Mouse (Mus musculus): ENCODE data around the gene E330017A01Rik. TPM values are rescaled to one million over a fixed set of nuclear protein-coding genes. Genes with fewer than 3 reads are reported as not detected.

The E330017A01Rik gene
- polyA plus RNA-seq, 2 experiments = not detected

DNA sequence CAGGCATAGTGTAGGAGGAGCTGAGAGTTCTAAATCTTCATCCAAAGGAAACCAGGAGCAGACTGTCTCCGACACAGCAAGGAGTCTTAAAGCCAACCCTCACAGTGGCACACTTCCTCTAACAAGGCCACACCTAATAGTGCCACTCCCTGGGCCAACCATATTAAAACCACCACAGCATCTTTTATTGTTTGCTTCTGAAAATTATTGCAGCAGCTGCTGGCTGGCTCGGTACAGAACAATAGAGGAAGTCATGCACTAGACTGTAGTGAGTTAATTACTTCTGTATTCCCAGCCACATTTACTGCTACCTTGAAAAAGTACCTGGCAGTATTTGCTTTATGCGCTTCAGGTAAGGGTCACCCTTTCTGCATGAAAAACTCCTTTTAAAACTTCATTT lies 25.6 kb downstream of the E330017A01Rik start:
- no peak for ATAC-seq (ENCODE audit: insufficient read depth)
- H3K4me1 ChIP-seq (replicated peaks; ENCODE audit: control insufficient read depth in 2 of 2, insufficient read depth in 2 of 2, low read length in 1 of 2) = no peaks in the 10 kb centered on the region; a peak in 1 of 4 replicates
- H3K9ac ChIP-seq (replicated peaks) = no peak overlapping the region
- 55% methylated on average over 3 of the region's 3 CpGs for WGBS (ENCODE audit: insufficient replicate concordance)
- H3K27me3 ChIP-seq (ENCODE audit: control insufficient read depth, insufficient read depth, low read length) = no peaks in the 10 kb centered on the region
- H3K4me3 ChIP-seq (ENCODE audit: insufficient read depth in 1 of 2, low read depth in 2 of 2, low read length in 2 of 2) = no peak overlapping the region
- H3K27ac ChIP-seq = no peak overlapping the region
- no peaks in the 10 kb centered on the region for H3K36me3 ChIP-seq (replicated peaks; ENCODE audit: control insufficient read depth, insufficient read depth, low read depth)
- DNase-seq (ENCODE audit: low read depth in 3 of 3, low spot score in 3 of 3) = no peak
- H3K9me3 ChIP-seq (ENCODE audit: control insufficient read depth, low read length) = no peaks in the 10 kb centered on the region
- no peak overlapping the region for H3K4me2 ChIP-seq (ENCODE audit: low read depth)
- TF ChIP-seq CTCF (IDR thresholded peaks at IDR 0.05; ENCODE audit: low read depth) (no peak), EP300 (IDR thresholded peaks at IDR 0.05; ENCODE audit: low read depth) (no peak)

DNA sequence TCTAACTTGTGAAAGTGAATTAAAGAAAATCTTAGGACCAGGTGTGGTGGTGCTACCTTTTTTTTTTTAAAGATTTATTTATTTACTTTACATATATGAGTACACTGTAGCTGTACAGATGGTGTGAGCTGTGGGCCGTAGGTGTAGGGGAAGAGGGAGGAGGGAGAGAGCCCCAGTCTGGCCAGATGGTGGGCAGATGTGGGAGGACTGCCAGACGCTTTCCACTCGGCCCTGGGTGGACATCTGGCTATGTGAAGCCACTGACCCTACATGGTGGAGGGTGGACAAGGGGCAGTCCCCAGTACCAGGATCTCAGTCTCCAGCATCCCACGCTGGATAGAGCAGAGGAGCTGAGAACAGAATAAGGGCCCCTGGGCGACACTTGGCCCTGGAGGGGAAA lies 31.4 kb downstream of the E330017A01Rik start:
- 64% methylated on average over 5 of the region's 5 CpGs for WGBS (ENCODE audit: insufficient replicate concordance)
- H3K4me3 ChIP-seq (ENCODE audit: insufficient read depth in 1 of 2, low read depth in 2 of 2, low read length in 2 of 2) = no peak overlapping the region
- H3K9me3 ChIP-seq (ENCODE audit: control insufficient read depth, low read length) = no peaks in the 10 kb centered on the region
- H3K27me3 ChIP-seq (ENCODE audit: control insufficient read depth, insufficient read depth, low read length) = no peaks in the 10 kb centered on the region
- DNase-seq (ENCODE audit: low read depth in 3 of 3, low spot score in 3 of 3) = no peak
- H3K36me3 ChIP-seq (replicated peaks; ENCODE audit: control insufficient read depth, insufficient read depth, low read depth) = no peaks in the 10 kb centered on the region
- no peak overlapping the region for H3K27ac ChIP-seq
- no peak for ATAC-seq (ENCODE audit: insufficient read depth)
- TF ChIP-seq CTCF (IDR thresholded peaks at IDR 0.05; ENCODE audit: low read depth) (no peak), EP300 (IDR thresholded peaks at IDR 0.05; ENCODE audit: low read depth) (no peak)
- no peak overlapping the region for H3K4me2 ChIP-seq (ENCODE audit: low read depth)
- H3K9ac ChIP-seq (replicated peaks) = no peak overlapping the region
- peaks cover 22 to 30% of the 10 kb centered on the region in 2 experiments for H3K4me1 ChIP-seq (replicated peaks; ENCODE audit: control insufficient read depth in 2 of 2, insufficient read depth in 2 of 2, low read length in 1 of 2)

DNA sequence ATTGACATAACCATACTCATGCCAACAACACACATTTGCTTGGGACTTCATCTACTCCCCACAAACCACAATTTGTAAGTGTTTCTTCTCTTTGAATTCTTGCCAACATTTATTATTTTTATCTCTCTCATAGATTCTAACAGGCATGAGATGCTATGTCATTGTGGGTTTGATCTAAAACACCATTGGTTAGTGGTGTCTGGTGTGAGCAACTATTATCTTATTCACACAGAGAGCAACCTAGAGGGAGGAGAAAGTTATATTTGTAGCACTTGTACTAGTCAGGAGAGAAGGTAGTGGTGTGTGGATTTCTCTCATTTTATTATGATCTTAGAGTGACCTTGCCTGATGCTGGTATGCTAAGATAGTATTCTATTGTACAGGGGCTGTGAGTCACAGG lies 33.9 kb downstream of the E330017A01Rik start:
- peak overlapping the region; percentile 48 for H3K4me2 ChIP-seq (ENCODE audit: low read depth)
- DNase-seq (ENCODE audit: low read depth in 3 of 3, low spot score in 3 of 3) (peak; percentile 60 to 68 (median 60)), ATAC-seq (ENCODE audit: insufficient read depth) (peak; percentile 91)
- no peaks in the 10 kb centered on the region for H3K9me3 ChIP-seq (ENCODE audit: control insufficient read depth, low read length)
- H3K4me1 ChIP-seq (replicated peaks; ENCODE audit: control insufficient read depth in 2 of 2, insufficient read depth in 2 of 2, low read length in 1 of 2) = peaks cover 22 to 30% of the 10 kb centered on the region in 2 experiments
- no peaks in the 10 kb centered on the region for H3K36me3 ChIP-seq (replicated peaks; ENCODE audit: control insufficient read depth, insufficient read depth, low read depth)
- peak overlapping the region; percentile 80 for H3K27ac ChIP-seq
- H3K4me3 ChIP-seq (ENCODE audit: insufficient read depth in 1 of 2, low read depth in 2 of 2, low read length in 2 of 2) = no peak overlapping the region
- 0 out of 2 replicates have a peak overlapping the region, but pooled peaks have one; percentile 27 for H3K9ac ChIP-seq (replicated peaks)
- TF ChIP-seq EP300 (IDR thresholded peaks at IDR 0.05; ENCODE audit: low read depth) (peak; percentile 80), CTCF (IDR thresholded peaks at IDR 0.05; ENCODE audit: low read depth) (no peak)
- no peaks in the 10 kb centered on the region for H3K27me3 ChIP-seq (ENCODE audit: control insufficient read depth, insufficient read depth, low read length)

DNA sequence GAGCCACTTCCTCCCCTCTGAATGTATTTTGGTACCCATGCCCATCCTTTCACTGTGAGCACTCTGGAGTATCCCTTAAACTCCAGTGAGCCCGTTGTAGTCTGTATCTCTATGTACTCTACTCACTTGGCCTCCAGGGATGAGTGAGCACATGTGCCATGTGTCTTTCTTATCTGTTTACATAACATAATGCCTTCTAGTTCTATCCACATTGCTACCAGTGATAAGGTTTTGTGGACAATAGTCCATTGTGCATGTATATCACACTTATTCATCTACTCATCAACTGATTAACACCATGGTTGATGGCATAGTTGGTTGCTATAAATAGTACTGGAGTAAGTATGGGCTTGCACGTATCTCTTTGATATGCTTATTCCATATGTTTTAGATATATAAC lies 34.7 kb downstream of the E330017A01Rik start:
- ATAC-seq (ENCODE audit: insufficient read depth) (peak; percentile 65), DNase-seq (ENCODE audit: low read depth in 3 of 3, low spot score in 3 of 3) (peak in 2 of 3 experiments; percentile 23 to 29)
- 30% methylated on average over 2 of the region's 2 CpGs for WGBS (ENCODE audit: insufficient replicate concordance)
- Histone ChIP-seq H3K4me3 (ENCODE audit: insufficient read depth in 1 of 2, low read depth in 2 of 2, low read length in 2 of 2) (no peak overlapping the region), H3K9me3 (ENCODE audit: control insufficient read depth, low read length) (no peaks in the 10 kb centered on the region), H3K4me1 (replicated peaks; ENCODE audit: control insufficient read depth in 2 of 2, insufficient read depth in 2 of 2, low read length in 1 of 2) (peaks cover 22 to 30% of the 10 kb centered on the region in 2 experiments), H3K9ac (replicated peaks) (no peak overlapping the region), H3K4me2 (ENCODE audit: low read depth) (no peak overlapping the region), H3K36me3 (replicated peaks; ENCODE audit: control insufficient read depth, insufficient read depth, low read depth) (no peaks in the 10 kb centered on the region), H3K27ac (peak overlapping the region; percentile 80), H3K27me3 (ENCODE audit: control insufficient read depth, insufficient read depth, low read length) (no peaks in the 10 kb centered on the region)
- peak; percentile 57 for TF ChIP-seq EP300 (IDR thresholded peaks at IDR 0.05; ENCODE audit: low read depth)
- TF ChIP-seq CTCF (IDR thresholded peaks at IDR 0.05; ENCODE audit: low read depth) = no peak

DNA sequence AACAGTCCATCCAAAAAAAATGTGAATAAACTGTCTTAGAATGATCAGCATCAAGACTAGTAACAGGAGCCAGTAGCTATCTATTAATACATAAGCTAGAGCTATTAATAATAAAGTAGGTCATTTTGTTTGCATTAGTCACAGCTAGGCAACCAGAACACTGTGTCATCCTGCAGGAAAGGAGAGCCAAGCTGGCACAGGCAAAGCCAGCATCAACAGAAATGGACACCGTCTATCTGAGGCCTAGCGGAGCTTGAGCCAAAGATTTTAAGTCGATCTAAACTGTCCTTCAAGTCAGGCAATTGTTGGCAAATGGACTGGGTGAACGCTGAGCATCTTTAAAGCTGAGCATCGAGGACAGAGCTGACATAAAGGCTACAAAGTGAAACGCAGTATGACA lies 37.7 kb downstream of the E330017A01Rik start:
- TF ChIP-seq CTCF (IDR thresholded peaks at IDR 0.05; ENCODE audit: low read depth) (no peak), EP300 (IDR thresholded peaks at IDR 0.05; ENCODE audit: low read depth) (no peak)
- H3K9me3 ChIP-seq (ENCODE audit: control insufficient read depth, low read length) = no peaks in the 10 kb centered on the region
- WGBS (ENCODE audit: insufficient replicate concordance) = 81% methylated on average over 6 of the region's 6 CpGs
- H3K4me3 ChIP-seq (ENCODE audit: insufficient read depth in 1 of 2, low read depth in 2 of 2, low read length in 2 of 2) = no peak overlapping the region
- no peaks in the 10 kb centered on the region for H3K27me3 ChIP-seq (ENCODE audit: control insufficient read depth, insufficient read depth, low read length)
- no peak overlapping the region for H3K4me2 ChIP-seq (ENCODE audit: low read depth)
- peaks cover 14 to 22% of the 10 kb centered on the region in 2 experiments for H3K4me1 ChIP-seq (replicated peaks; ENCODE audit: control insufficient read depth in 2 of 2, insufficient read depth in 2 of 2, low read length in 1 of 2)
- no peak overlapping the region for H3K27ac ChIP-seq
- DNase-seq (ENCODE audit: low read depth in 3 of 3, low spot score in 3 of 3) (no peak), ATAC-seq (ENCODE audit: insufficient read depth) (no peak)
- H3K36me3 ChIP-seq (replicated peaks; ENCODE audit: control insufficient read depth, insufficient read depth, low read depth) = no peaks in the 10 kb centered on the region
- H3K9ac ChIP-seq (replicated peaks) = no peak overlapping the region

Data from liver, embryonic 14.5 days (tissue).